Mouse (Mus musculus) c-Kit-positive CD71-negative TER-119-negative erythroid progenitor cells, embryonic 14.5 days (primary cell): Measurements from ENCODE around the gene Rtp3.

ENCODE experiments used
- DNase-seq: peaks from one replicate; pipeline ENCODE4 v3.0.0-alpha.2; 2013; ENCODE audit warnings: low read depth

Rtp3 gene

GRCm38 (mm10) chr9:110979411-110979810, 11.0 kb downstream of the Rtp3 start:
- no peak for DNase-seq

GRCm38 (mm10) chr9:110965910-110966231, 24.5 kb downstream of the Rtp3 start:
- DNase-seq: no peak

- no peak for DNase-seq
These were observed 25.1 kb downstream of the Rtp3 start for GRCm38 (mm10) chr9:110965062-110965909.

- DNase-seq: no peak
These were observed 26.7 kb downstream of the Rtp3 start for GRCm38 (mm10) chr9:110963566-110964115.

GRCm38 (mm10) chr9:110961386-110961785, 29.0 kb downstream of the Rtp3 start:
- DNase-seq: no peak

- no peak for DNase-seq
These were observed 29.9 kb downstream of the Rtp3 start for GRCm38 (mm10) chr9:110960230-110961149.

GRCm38 (mm10) chr9:110959669-110960068, 30.7 kb downstream of the Rtp3 start:
- DNase-seq: no peak

GRCm38 (mm10) chr9:110955962-110956361, 34.4 kb downstream of the Rtp3 start:
- no peak for DNase-seq

- no peak for DNase-seq
These were observed 35.5 kb downstream of the Rtp3 start for GRCm38 (mm10) chr9:110954681-110955445.

GRCm38 (mm10) chr9:110953550-110954461, 36.6 kb downstream of the Rtp3 start:
- DNase-seq: peak; percentile 60

- no peak for DNase-seq
These were observed 37.3 kb downstream of the Rtp3 start for GRCm38 (mm10) chr9:110952931-110953549.

- no peak for DNase-seq
These were observed 38.0 kb downstream of the Rtp3 start for GRCm38 (mm10) chr9:110952398-110952797.

- no peak for DNase-seq
These were observed 38.5 kb downstream of the Rtp3 start for GRCm38 (mm10) chr9:110951866-110952265.

- no peak for DNase-seq
These were observed 39.0 kb downstream of the Rtp3 start, which contains the start of gene Lrrc2 for GRCm38 (mm10) chr9:110951397-110951796. Gene Lrrc2 (plus strand): TSS chr9:110951545.

- no peak for DNase-seq
These were observed 40.3 kb downstream of the Rtp3 start for GRCm38 (mm10) chr9:110950109-110950508.

GRCm38 (mm10) chr9:110948813-110949310, 41.5 kb downstream of the Rtp3 start:
- no peak for DNase-seq

GRCm38 (mm10) chr9:110947900-110948299, 42.5 kb downstream of the Rtp3 start:
- DNase-seq: no peak

- no peak for DNase-seq
These were observed 43.1 kb downstream of the Rtp3 start for GRCm38 (mm10) chr9:110947261-110947661.

GRCm38 (mm10) chr9:110946548-110947044, 43.8 kb downstream of the Rtp3 start:
- DNase-seq: no peak

- no peak for DNase-seq
These were observed 44.5 kb downstream of the Rtp3 start, which contains the start of gene Tdgf1 for GRCm38 (mm10) chr9:110945926-110946325. Gene Tdgf1 (minus strand): TSS chr9:110946158.
